Mouse (Mus musculus) liver, embryonic 15.5 days (tissue): Measurements from ENCODE around the gene D630023F18Rik. TPM values are rescaled to one million over a fixed set of nuclear protein-coding genes. Genes with fewer than 3 reads are reported as not detected.
A peak's percentile ranks its signal among the peaks of the same experiment; 100 is the strongest.

Source experiments
- ATAC-seq: fragments of 200-750 bp; cut with Nextera tagmentation; 2 replicates; pipeline ENCODE4 v1.8.0; 2017; ENCODE audit warnings: moderate number of reproducible peaks, mild to moderate bottlenecking, moderate library complexity; ENCODE audit not compliant: insufficient read depth
- H3K27ac ChIP-seq: fragments of 300-500 bp; sonication (generic); replicated peaks from 2 replicates; pipeline ENCODE4 v1.5.1; 2015; ENCODE audit warnings: mild to moderate bottlenecking, inconsistent platforms
- H3K27me3 ChIP-seq: fragments of 300-500 bp; sonication (generic); 2 replicates; pipeline ENCODE4 v1.6.1; 2015; ENCODE audit warnings: mild to moderate bottlenecking, inconsistent platforms
- H3K36me3 ChIP-seq: fragments of 300-500 bp; sonication (generic); replicated peaks from 2 replicates; pipeline ENCODE4 v1.6.1; 2015; ENCODE audit warnings: moderate library complexity, mild to moderate bottlenecking, inconsistent platforms
- H3K4me1 ChIP-seq: fragments of 300-500 bp; sonication (generic); replicated peaks from 2 replicates; pipeline ENCODE4 v1.6.1; 2015; ENCODE audit warnings: inconsistent platforms
- H3K4me2 ChIP-seq: fragments of 300-500 bp; sonication (generic); 2 replicates; pipeline ENCODE4 v1.6.1; 2015; ENCODE audit warnings: moderate library complexity, mild to moderate bottlenecking, inconsistent platforms
- H3K4me3 ChIP-seq: fragments of 300-500 bp; sonication (generic); replicated peaks from 2 replicates; pipeline ENCODE4 v1.5.1; 2015; ENCODE audit warnings: mild to moderate bottlenecking, inconsistent platforms
- H3K9ac ChIP-seq: fragments of 300-500 bp; sonication (generic); 2 replicates; pipeline ENCODE4 v1.6.1; 2015; ENCODE audit warnings: moderate library complexity, mild to moderate bottlenecking, inconsistent platforms
- H3K9me3 ChIP-seq: fragments of 300-500 bp; sonication (generic); replicated peaks from 2 replicates; pipeline ENCODE4 v1.6.1; 2016; ENCODE audit warnings: inconsistent platforms
- WGBS: fragments of 180-500 bp; shearing (Covaris S2); methylation state at CpG from one replicate; pipeline ENCODE4 v1.1.7; 2015; ENCODE audit warnings: mixed read lengths; ENCODE audit not compliant: insufficient replicate concordance; 5-methylcytosine and 5-hydroxymethylcytosine counted together
- polyA plus RNA-seq: library from polyadenylated mRNA; unstranded; fragments of >200 nt; fragmentation: Nextera tagmentation; extraction: Ambion mirVana; gene quantifications from 2 replicates; pipeline ENCODE4 v1.2.1, GENCODE M21; 2015

The D630023F18Rik gene
- polyA plus RNA-seq, 1 experiment from 2014 or later: 0.31 TPM

DNA sequence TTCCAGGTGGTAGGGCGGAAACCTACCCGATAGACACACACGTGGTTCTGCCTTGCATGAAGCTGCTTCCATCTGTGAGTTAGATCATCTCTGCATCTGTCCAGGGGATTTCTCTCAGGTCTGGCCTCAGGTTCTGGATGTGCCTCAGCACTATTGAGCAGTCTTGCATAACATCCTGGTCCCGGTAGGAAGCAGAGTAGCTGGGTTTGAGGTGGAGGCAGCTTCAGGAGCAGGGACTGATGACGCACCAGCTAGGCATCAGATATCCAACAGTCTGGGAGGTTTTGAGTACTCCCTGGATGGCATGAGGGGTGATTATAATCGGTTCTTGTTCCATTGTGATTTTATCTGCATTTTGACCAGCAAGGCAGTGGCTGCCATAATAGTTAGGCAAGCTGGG, 14.5 kb upstream of the D630023F18Rik start:
- 66% methylated on average over 6 of the region's 6 CpGs for WGBS
- no peaks in the 10 kb centered on the region for H3K27me3 ChIP-seq
- H3K36me3 ChIP-seq: no peaks in the 10 kb centered on the region
- no peaks in the 10 kb centered on the region for H3K4me1 ChIP-seq
- H3K4me3 ChIP-seq: no peak overlapping the region
- H3K9me3 ChIP-seq: no peaks in the 10 kb centered on the region
- no peak for ATAC-seq
- H3K27ac ChIP-seq: no peak overlapping the region
- no peak overlapping the region for H3K9ac ChIP-seq
- H3K4me2 ChIP-seq: no peak overlapping the region

DNA sequence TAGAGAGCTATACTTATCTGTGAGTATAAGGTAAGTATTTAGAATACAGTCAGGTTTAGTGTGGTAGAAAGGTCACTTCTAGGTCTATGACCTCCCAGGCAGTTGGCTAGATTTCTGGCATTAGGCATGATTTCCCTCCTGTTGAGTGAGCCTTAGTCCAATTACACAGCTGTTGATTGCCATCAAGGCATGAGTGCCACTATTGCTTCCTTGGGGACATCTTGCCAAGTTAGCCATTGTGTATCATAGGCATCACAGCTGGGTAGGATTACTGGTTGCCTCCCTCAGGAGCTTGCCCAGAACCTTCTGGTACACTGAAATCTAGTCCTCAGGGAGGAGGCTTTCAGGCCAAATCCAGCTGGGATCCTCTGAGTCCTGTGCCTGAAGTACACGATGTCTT, 9.8 kb upstream of the D630023F18Rik start:
- Histone ChIP-seq H3K9ac (no peak overlapping the region), H3K4me2 (no peak overlapping the region), H3K4me3 (no peak overlapping the region), H3K27me3 (no peaks in the 10 kb centered on the region), H3K9me3 (no peaks in the 10 kb centered on the region), H3K36me3 (no peaks in the 10 kb centered on the region), H3K4me1 (no peaks in the 10 kb centered on the region), H3K27ac (no peak overlapping the region)
- ATAC-seq: no peak
- 62% methylated on average over 1 of the region's 1 CpGs for WGBS

DNA sequence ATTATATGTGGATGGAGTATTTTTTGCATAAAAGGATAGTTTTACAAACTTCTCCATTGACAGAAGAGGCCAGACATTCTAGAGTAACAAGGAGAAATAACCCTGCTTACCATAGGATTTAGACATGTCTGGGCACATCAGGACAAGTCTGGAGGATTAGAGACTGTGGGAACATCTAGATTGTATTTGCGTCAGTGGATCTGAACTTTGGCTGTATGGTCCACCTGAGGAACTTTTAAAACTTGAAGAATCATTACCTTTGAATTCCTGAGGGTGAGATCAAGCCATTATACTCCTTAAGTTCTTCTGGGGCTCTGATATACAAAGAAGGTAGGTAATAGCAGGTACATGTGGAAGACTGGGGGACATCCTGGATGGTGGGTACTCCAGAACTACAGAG, 8.7 kb upstream of the D630023F18Rik start:
- WGBS: 71% methylated on average over 1 of the region's 1 CpGs
- Histone ChIP-seq H3K27ac (no peak overlapping the region), H3K4me3 (no peak overlapping the region), H3K4me1 (no peaks in the 10 kb centered on the region), H3K4me2 (no peak overlapping the region), H3K36me3 (no peaks in the 10 kb centered on the region), H3K27me3 (no peaks in the 10 kb centered on the region), H3K9ac (no peak overlapping the region), H3K9me3 (no peaks in the 10 kb centered on the region)
- no peak for ATAC-seq

DNA sequence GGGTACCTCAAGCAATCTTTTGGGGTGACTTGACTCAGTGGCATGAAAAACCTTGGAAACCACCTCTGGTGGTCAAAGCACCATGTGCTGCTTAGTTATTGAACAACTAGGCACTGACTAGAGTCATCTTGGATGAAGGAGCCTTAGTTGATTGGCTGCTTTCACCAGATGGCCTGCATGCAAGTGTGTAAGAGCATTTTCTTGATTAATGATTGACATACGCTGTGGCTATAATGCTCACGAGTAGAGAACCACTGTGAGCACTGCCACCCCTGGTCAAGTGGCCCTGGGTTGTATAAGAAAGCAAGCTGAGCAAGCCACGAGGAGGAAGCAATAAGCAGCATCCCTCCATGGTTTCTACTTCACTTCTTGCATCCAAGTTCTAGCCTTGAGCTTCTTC, 7.2 kb upstream of the D630023F18Rik start:
- Histone ChIP-seq H3K4me2 (no peak overlapping the region), H3K9me3 (no peaks in the 10 kb centered on the region), H3K9ac (no peak overlapping the region), H3K4me1 (no peaks in the 10 kb centered on the region), H3K4me3 (no peak overlapping the region), H3K27ac (no peak overlapping the region), H3K36me3 (no peaks in the 10 kb centered on the region), H3K27me3 (no peaks in the 10 kb centered on the region)
- no peak for ATAC-seq
- WGBS: 47% methylated on average over 3 of the region's 3 CpGs

DNA sequence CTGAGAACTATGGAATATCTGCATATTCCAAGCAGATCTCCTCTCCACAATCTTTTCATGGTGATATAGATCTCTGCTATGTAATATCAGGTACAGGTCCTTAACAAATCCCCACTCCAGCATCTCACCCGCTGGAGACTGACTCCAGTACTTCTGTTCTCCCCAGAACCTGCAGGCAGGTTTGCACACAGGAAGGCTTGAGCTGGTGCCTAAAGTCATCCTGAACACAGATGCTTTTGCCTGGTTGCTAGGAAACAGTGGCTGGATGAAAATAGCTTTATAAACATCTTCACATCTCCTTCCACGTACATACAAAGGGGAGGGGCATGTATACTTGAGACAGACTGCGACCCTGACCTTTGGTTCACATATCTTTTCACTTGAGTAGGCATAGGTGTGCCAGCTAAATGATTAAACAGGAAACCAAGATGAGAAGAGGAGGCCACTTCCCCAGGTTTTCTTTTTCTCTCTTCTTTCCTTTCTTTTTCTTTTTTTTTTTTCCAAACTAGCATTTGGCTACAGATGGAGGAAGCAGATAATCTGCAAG, 6.7 kb upstream of the D630023F18Rik start:
- no peaks in the 10 kb centered on the region for H3K36me3 ChIP-seq
- no peaks in the 10 kb centered on the region for H3K4me1 ChIP-seq
- 60% methylated on average over 3 of the region's 3 CpGs for WGBS
- no peak overlapping the region for H3K4me3 ChIP-seq
- H3K27me3 ChIP-seq: no peaks in the 10 kb centered on the region
- H3K27ac ChIP-seq: no peak overlapping the region
- H3K9me3 ChIP-seq: no peaks in the 10 kb centered on the region
- ATAC-seq: no peak
- H3K9ac ChIP-seq: no peak overlapping the region
- no peak overlapping the region for H3K4me2 ChIP-seq

DNA sequence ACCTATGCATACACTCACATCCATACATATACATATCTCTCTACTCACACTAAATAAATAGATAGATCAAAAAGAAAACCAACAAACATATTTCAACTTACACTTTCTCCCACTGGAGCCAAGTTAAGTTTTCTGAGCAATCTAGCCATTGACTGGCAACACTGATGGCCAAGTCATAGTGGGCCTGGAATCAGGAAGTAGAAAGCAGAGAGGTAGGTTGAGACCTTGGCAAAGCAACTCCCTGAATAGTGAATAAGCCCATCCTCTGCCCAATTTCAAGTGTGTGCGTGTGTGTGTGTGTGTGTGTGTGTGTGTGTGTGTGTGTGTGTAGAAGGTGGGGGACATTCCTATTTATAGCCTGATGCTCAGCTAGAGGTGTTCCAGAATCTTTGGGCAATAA, 3.6 kb downstream of the D630023F18Rik start, which contains the start of gene Gm28845:
Gm28845 (minus strand) TSS at position 121 of the 400 bp plus-strand sequence.
- H3K9ac ChIP-seq: no peak within 1 kb of the TSS
- H3K36me3 ChIP-seq: no peaks in the 10 kb centered on the region
- no peaks in the 10 kb centered on the region for H3K27me3 ChIP-seq
- H3K27ac ChIP-seq: no peak within 1 kb of the TSS
- H3K9me3 ChIP-seq: no peaks in the 10 kb centered on the region
- H3K4me2 ChIP-seq: no peak within 1 kb of the TSS
- WGBS: 74% methylated on average over 1 of the region's 1 CpGs
- H3K4me1 ChIP-seq: no peaks in the 10 kb centered on the region
- H3K4me3 ChIP-seq: no peak within 1 kb of the TSS
- ATAC-seq: no peak

DNA sequence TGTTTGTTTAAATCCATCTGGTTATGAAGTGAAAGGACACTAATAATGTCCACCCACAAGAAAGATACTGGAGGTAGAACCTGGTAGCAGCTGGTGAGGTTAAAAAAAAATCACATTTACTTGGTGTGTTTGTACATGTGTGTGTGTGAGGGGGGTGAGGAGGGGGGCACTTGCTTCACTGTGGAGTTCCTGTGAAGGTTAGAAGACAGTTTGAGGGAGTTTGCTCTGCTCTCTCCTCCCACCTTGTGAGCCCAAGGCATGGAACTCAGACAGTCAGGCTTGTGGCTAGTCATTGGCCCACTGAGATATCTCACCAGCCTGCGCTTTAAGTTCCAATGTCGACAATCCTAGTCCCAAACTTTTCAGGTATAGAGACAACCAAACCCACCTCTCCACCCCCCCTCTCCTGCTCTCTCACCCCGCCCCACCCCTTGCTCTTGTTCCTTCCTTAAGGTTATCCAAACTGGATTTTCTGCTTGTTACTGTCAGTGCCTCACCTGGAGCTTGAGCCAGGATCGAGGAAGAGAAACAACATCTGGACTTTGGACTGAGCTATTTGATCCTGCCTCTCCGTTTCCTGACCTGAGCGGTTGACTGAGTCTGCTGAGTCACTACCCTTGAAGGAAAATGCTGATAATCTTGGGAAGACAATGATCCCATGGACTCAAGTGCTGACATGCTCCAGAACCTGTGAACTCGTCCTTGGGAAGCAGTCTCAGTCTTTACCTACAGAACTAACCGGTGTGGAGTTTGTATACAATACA, 4.7 kb downstream of the D630023F18Rik start:
- 54% methylated on average over 8 of the region's 8 CpGs for WGBS
- no peak overlapping the region for H3K4me3 ChIP-seq
- no peak overlapping the region for H3K27ac ChIP-seq
- no peaks in the 10 kb centered on the region for H3K36me3 ChIP-seq
- H3K9ac ChIP-seq: no peak overlapping the region
- ATAC-seq: no peak
- no peak overlapping the region for H3K4me2 ChIP-seq
- no peaks in the 10 kb centered on the region for H3K9me3 ChIP-seq
- H3K4me1 ChIP-seq: no peaks in the 10 kb centered on the region; the same call in 1 of the 2 replicates
- H3K27me3 ChIP-seq: no peaks in the 10 kb centered on the region

DNA sequence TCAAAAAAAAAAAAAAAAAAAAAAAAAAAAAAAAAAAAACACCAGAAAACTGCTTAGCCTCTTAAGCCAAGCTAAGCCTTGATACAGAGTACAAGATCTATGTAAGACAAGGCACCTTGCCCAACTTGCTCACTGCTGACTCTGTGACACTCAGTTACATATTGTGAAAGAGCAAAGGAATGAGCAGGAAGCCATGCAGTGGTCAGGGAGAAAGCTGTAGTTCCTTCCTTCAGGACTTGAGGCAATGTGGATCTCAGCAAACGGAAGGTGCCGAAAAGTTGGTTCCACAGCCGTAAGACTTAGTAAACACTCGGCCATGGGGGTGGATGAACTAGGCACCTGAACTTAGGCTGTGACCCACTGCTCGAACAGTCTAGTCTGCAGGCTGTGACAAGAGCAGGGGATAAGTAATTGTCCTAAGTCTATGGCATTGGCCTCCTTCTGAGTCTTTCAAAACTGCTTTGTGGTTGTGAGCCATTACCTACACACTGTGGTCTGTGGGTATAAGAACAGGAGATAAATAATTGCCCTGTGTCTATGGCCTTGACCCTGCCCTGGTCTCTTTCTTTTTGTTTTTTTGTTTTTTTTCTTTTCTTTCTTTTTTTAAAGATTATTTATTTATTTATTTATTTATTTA, 9.4 kb downstream of the D630023F18Rik start:
- peak; percentile 35 for ATAC-seq
- H3K36me3 ChIP-seq: no peaks in the 10 kb centered on the region
- no peak overlapping the region for H3K4me3 ChIP-seq
- 69% methylated on average over 5 of the region's 5 CpGs for WGBS
- no peak overlapping the region for H3K4me2 ChIP-seq
- H3K9me3 ChIP-seq: no peaks in the 10 kb centered on the region
- peaks cover 5% of the 10 kb centered on the region; the same call in 1 of the 2 replicates for H3K4me1 ChIP-seq
- H3K27ac ChIP-seq: no peak overlapping the region
- no peak overlapping the region for H3K9ac ChIP-seq
- H3K27me3 ChIP-seq: no peaks in the 10 kb centered on the region

DNA sequence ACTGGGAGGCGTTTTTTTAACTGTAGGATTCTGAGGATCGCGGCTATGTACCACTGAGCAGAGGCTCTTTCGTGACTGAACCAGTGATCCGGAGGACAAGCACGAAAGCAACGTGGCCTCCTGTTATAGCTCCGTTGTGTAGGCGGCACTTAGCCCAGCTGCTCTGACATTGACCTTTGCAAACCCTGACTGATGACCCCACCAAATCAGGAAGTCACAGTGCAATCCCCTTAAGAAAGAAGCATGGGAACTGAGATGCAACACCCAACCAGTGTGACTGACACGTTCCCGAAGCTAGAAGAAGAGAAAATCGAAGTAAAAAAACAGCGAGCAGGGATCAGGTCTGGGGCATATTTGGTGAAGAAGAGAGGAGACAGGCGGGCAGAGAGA, 10.2 kb downstream of the D630023F18Rik start:
- Histone ChIP-seq H3K27me3 (no peaks in the 10 kb centered on the region), H3K4me1 (peaks cover 5% of the 10 kb centered on the region; the same call in 1 of the 2 replicates), H3K36me3 (no peaks in the 10 kb centered on the region), H3K9me3 (no peaks in the 10 kb centered on the region), H3K9ac (no peak overlapping the region), H3K27ac (peak overlapping the region; percentile 71), H3K4me2 (peak overlapping the region; percentile 29), H3K4me3 (no peak overlapping the region)
- 32% methylated on average over 14 of the region's 14 CpGs for WGBS
- ATAC-seq: peak; percentile 52

DNA sequence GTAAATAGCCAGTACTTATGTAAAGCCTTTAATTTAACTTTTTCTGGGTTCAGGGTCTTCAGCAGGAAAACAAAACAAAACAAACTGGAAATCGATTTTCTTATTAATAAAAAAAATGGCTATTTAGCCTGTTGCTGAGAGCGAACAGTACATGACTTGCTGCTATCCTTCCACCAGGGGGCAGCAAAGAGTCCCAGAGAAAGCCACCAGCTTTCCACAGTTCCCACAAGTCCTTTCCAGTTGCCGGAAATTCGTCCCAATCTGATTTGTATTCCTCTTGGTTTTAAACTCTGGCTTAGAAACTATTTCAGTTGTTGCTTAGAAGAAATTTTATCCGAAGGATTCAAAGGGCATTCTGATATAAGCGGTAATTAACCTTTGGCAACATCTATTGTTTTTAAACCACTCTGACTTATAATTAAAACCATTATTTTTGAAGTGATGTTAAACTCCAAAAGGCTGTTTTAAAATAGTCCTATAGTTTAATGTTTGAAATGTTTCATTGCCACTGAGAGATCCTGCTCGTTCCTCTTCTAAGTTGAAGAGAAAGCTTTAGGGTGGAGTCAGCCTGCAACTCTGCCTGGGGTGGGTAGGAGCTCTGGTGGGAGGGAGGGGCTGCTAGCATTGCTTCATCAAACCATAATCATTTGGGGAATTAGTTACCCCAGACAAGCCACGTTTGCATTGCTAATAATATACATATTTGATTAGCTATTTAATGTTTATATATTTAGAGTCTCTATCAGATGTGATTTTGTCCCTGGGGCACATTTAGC, 10.8 kb downstream of the D630023F18Rik start:
- Histone ChIP-seq H3K36me3 (no peaks in the 10 kb centered on the region), H3K9ac (no peak overlapping the region), H3K9me3 (no peaks in the 10 kb centered on the region), H3K27ac (peak overlapping the region; percentile 71; the same call in 1 of the 2 replicates), H3K4me2 (peak overlapping the region; percentile 29), H3K4me1 (peaks cover 5% of the 10 kb centered on the region; the same call in 1 of the 2 replicates), H3K27me3 (no peaks in the 10 kb centered on the region), H3K4me3 (no peak overlapping the region)
- peak; percentile 50; the same call in 1 of the 2 replicates for ATAC-seq
- WGBS: 10% methylated on average over 8 of the region's 8 CpGs
